Mouse (Mus musculus) CD4-positive naive resting alpha-beta T cell, adult 57 days (primary cell): ENCODE results near the gene Gm10409. TPM values are rescaled to one million over a fixed set of nuclear protein-coding genes. Genes with fewer than 3 reads are reported as not detected.

Experiments
- total RNA-seq: library from RNA; stranded (reverse); gene quantifications from one replicate; pipeline ENCODE4 v1.2.4, GENCODE M21; 2023

Gene Gm10409
- total RNA-seq: 0.50 TPM

GRCm38 (mm10) chr14:3412314-3412713 lies at the start of gene Gm10409:
Gene Gm10409, plus strand, starts transcription at chr14:3412614.

DNA sequence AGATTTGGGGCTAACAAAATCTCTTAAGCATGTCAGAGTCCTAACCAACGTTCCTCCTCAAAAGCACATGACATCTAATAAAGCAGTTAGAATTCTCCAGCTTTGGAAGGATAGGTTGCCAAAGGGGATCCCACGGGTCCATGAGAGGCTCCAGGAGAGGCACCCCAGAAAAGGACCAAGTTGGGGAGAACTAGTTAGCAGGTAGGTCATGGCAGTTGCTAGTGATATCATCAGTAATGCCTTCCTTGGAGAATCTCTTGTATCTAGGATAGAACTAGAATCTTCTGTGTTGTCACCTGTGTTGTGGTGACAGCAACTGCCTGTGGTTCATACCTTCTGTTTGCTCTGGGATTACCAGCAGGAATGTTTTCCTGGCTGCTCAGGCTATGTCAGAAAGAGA lies 17.6 kb upstream of the Gm10409 start, which contains the start of gene Gm10413:
Gm10413 (plus strand) TSS at position 301 of the 400 bp plus-strand sequence.

GRCm38 (mm10) chr14:3427803-3428202 lies 15.4 kb downstream of the Gm10409 start, which contains the start of gene Gm3005:
Gene Gm3005, plus strand, starts transcription at chr14:3428103.

GRCm38 (mm10) chr14:3449079-3449478 lies 36.7 kb downstream of the Gm10409 start, which contains the start of gene Gm10408:
Gene Gm10408, plus strand, starts transcription at chr14:3449379.

Other genes starting within 250 kb of the Gm10409 start
- not detected for gene Gm5795, start 224.4 kb upstream of the Gm10409 start, total RNA-seq
- not detected for gene D830030K20Rik, start 204.1 kb upstream of the Gm10409 start, total RNA-seq
- gene Gm2956, start 80.0 kb upstream of the Gm10409 start, total RNA-seq: not detected
- not detected for gene Gm10413, start 17.5 kb upstream of the Gm10409 start, total RNA-seq
- not detected for gene Gm3005, start 15.5 kb downstream of the Gm10409 start, total RNA-seq
- not detected for gene Gm10408, start 36.8 kb downstream of the Gm10409 start, total RNA-seq
- not detected for gene Gm3012, start 221.9 kb downstream of the Gm10409 start, total RNA-seq
- gene Gm3020, start 239.4 kb downstream of the Gm10409 start, total RNA-seq: 0.50 TPM